Mouse (Mus musculus) hindbrain, embryonic 12.5 days (tissue): ENCODE results near the gene Usp43. TPM values are rescaled to one million over a fixed set of nuclear protein-coding genes. Genes with fewer than 3 reads are reported as not detected.
A peak's percentile ranks its signal among the peaks of the same experiment; 100 is the strongest.

ENCODE experiments used
- ATAC-seq: fragments of 200-750 bp; cut with Nextera tagmentation; 2 replicates; pipeline ENCODE4 v1.8.0; 2017; ENCODE audit warnings: moderate TSS enrichment; ENCODE audit not compliant: low FRiP score
- H3K27ac ChIP-seq: fragments of 300-500 bp; sonication (generic); 2 replicates; pipeline ENCODE4 v1.5.1; 2016; ENCODE audit warnings: mild to moderate bottlenecking
- H3K27me3 ChIP-seq: fragments of 300-500 bp; sonication (generic); 2 replicates; pipeline ENCODE4 v1.6.1; 2016; ENCODE audit warnings: mild to moderate bottlenecking
- H3K36me3 ChIP-seq: fragments of 300-500 bp; sonication (generic); 2 replicates; pipeline ENCODE4 v1.6.1; 2016; ENCODE audit warnings: mild to moderate bottlenecking
- H3K4me1 ChIP-seq: fragments of 300-500 bp; sonication (generic); 2 replicates; pipeline ENCODE4 v1.6.1; 2016
- H3K4me2 ChIP-seq: fragments of 300-500 bp; sonication (generic); replicated peaks from 2 replicates; pipeline ENCODE4 v1.6.1; 2016; ENCODE audit warnings: mild to moderate bottlenecking
- H3K4me3 ChIP-seq: fragments of 300-500 bp; sonication (generic); 2 replicates; pipeline ENCODE4 v1.5.1; 2016; ENCODE audit warnings: mild to moderate bottlenecking
- H3K9ac ChIP-seq: fragments of 300-500 bp; sonication (generic); 2 replicates; pipeline ENCODE4 v1.6.1; 2016; ENCODE audit warnings: mild to moderate bottlenecking, moderate library complexity
- H3K9me3 ChIP-seq: fragments of 300-500 bp; sonication (generic); replicated peaks from 2 replicates; pipeline ENCODE4 v1.6.1; 2016; ENCODE audit warnings: mild to moderate bottlenecking
- WGBS: fragments of 180-500 bp; shearing (Covaris S2); methylation state at CpG from one replicate; pipeline ENCODE4 v1.1.7; 2016; 5-methylcytosine and 5-hydroxymethylcytosine counted together
- polyA plus RNA-seq: library from polyadenylated mRNA; unstranded; fragments of >200 nt; fragmentation: Nextera tagmentation; extraction: Ambion mirVana; gene quantifications from 2 replicates; pipeline ENCODE4 v1.2.1, GENCODE M21; 2016

Gene Usp43
- 0.80 and 0.86 TPM in 2 replicates for polyA plus RNA-seq

DNA sequence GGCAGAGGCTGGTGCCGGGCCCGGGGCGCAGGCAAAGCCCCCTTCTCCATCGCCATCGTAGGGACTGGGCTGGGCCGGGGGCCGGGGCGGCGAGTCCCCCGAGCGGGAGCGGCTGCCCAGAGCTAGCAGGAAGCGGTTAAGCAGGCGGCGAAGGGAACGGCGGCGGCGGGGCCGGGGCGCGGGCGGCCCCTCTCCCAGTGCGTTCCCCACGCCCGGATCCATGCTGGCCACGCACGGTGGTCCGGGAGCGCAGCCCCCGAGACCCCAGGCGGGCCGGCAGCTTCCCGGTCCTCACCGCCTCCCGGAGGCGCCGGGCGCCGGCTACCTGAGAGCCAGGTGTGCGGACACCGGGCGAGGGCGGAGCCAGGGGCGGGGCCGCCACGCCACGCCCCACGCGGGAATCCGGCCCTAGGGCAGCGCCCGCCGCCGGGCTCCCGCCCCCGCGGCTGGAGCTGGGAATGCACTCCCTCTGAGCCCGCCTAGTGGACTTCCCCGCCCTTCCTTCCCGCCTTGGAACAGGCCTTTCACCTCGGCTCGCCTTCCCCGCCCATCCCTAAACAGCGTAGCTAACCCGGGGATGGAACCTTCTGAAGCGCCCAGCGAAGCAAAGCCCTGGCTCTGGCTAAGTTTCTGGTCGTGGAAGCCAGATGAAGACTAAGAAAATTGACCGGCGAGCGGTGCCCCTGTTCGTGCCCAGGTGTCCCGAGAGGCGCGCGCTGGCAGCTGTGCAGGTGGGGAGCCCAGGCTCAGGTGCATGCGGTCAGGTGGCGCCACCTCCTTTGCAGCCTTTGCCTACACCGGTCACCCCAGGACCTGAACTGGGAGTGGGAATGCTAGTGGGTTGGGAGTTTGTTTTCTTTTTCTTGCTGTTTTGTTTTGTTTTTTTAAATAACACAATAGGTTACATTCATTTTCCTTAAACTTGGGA is at the start of gene Usp43:
TSS of gene Usp43 (minus strand) at position 327 of the 928 bp plus-strand sequence.
- Histone ChIP-seq H3K9ac (peak within 1 kb of the TSS; percentile 61), H3K4me2 (peak within 1 kb of the TSS; percentile 100), H3K4me1 (peaks cover 13% of the 10 kb centered on the region), H3K4me3 (peak within 1 kb of the TSS; percentile 83), H3K27me3 (peaks cover 27% of the 10 kb centered on the region), H3K36me3 (no peaks in the 10 kb centered on the region), H3K27ac (peak within 1 kb of the TSS; percentile 44; the same call in 1 of the 2 replicates), H3K9me3 (no peaks in the 10 kb centered on the region)
- ATAC-seq = peak; percentile 51; the same call in 1 of the 2 replicates
- under 1% methylated on average over 79 of the region's 80 CpGs for WGBS

DNA sequence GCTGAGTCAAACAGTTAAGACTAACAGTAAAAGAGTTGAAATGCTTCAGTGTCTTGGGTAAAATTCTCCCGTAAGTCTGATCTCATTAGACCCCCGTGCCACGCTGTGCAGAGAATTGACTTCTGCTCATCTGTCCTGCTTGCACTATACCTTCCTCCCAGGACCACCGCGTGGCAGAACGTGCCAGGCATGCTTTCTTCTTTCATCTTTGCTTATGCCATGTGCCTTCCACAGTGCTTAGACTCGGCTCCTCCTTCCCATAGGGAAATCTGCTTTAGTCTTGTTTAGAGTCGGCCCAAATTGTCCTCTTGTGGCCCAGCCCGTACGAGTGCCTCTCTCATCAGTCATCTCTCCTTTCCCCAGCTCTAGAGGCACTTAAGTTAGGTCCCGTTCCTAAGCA is 45.9 kb upstream of the Usp43 start:
- no peak for ATAC-seq
- Histone ChIP-seq H3K9me3 (no peaks in the 10 kb centered on the region), H3K9ac (no peak overlapping the region), H3K4me1 (peaks cover 19% of the 10 kb centered on the region), H3K36me3 (peaks cover 15% of the 10 kb centered on the region), H3K27me3 (no peaks in the 10 kb centered on the region), H3K4me2 (no peak overlapping the region), H3K27ac (no peak overlapping the region), H3K4me3 (no peak overlapping the region)
- 77% methylated on average over 11 of the region's 11 CpGs for WGBS

DNA sequence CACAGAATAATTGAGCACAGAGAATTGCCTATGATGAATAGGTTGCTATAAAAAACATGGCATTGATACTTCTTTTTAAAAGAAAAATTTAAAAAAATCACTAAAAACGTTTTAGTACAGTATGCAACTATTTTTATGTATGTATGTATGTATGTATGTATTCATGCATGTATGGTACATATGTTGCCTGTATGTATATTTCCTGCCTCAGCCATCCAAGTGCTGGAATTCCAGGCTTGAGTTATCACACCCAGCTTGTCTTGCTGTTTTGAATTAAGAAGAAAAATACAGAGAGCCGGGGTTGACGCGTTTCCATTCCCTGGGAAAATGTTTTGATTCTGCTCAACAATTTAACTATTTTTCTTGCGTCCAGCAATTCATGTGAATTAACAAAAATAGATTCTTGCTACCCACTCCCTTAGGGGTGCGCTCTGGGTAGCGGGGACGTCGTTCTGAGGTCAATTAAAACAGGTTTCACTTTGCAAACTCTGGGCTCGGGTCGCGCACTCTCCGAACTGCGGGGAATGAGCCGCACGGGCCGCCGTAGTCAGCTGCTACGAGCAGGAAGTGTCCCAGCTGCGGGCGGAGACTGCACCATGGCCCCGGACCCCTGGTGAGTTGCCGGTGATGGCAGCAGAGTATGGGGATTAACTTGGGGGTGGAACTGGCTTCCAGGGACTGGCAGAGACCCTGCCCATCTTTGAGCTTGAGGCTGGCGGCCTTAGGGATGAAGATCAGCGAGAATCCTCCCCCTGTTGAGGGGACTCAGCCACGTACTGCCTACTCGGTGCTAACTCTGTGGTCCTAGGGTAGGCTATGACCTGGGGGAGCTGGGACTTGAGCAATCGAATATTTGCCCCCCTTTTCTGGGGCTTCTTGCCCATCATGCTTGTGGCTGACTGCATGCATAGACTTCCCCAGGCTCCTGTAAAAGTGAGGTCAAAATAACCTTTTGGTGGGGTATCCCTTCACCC is 44.2 kb upstream of the Usp43 start, which contains the start of gene Stx8:
TSS of gene Stx8 (plus strand) at position 289 of the 974 bp plus-strand sequence.
- Histone ChIP-seq H3K4me3 (peak within 1 kb of the TSS; percentile 82), H3K36me3 (peaks cover 5% of the 10 kb centered on the region; the same call in 1 of the 2 replicates), H3K27me3 (no peaks in the 10 kb centered on the region), H3K9me3 (no peaks in the 10 kb centered on the region), H3K4me1 (peaks cover 19% of the 10 kb centered on the region), H3K9ac (peak within 1 kb of the TSS; percentile 91), H3K27ac (no peak within 1 kb of the TSS), H3K4me2 (peak within 1 kb of the TSS; percentile 93)
- WGBS = under 1% methylated on average over 28 of the region's 28 CpGs
- ATAC-seq = peak; percentile 80

DNA sequence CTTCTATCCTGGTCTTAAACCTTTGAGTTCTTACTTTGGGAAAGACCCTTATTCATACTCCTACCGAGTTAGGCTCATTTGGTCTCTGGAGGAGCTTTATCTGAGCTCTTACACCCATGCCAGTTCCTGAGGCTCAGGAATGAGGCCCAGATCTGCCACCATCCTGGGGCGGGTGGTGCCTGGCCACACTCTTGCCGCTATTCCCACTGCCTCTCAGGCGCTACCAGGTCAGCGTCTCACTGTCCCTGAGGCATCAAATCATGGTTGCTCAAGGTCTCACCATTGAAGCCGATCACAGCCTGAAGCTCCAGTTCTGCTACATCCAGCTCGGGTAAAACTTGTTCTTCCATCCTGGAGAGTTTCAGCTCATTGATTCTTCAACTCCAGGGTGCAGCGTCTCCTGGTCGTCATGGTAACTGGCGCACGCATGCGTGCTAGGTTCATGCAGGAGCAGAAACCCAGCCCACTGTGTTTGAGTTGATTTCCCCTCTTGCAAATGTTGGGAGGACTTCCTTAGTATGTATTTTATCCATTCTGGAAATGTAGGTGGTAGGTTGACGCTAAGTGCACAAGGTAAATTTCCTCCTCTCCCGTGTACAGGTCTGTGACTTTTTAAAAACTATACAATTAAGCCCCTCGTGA is 43.4 kb upstream of the Usp43 start, which contains the start of gene Cfap52:
TSS of gene Cfap52 (minus strand) at position 410 of the 642 bp plus-strand sequence.
- peak within 1 kb of the TSS; percentile 91 for H3K9ac ChIP-seq
- peaks cover 4% of the 10 kb centered on the region; the same call in 1 of the 2 replicates for H3K36me3 ChIP-seq
- ATAC-seq = peak; percentile 63
- H3K4me1 ChIP-seq = peaks cover 19% of the 10 kb centered on the region
- H3K27ac ChIP-seq = no peak within 1 kb of the TSS
- H3K4me3 ChIP-seq = peak within 1 kb of the TSS; percentile 82
- no peaks in the 10 kb centered on the region for H3K27me3 ChIP-seq
- no peaks in the 10 kb centered on the region for H3K9me3 ChIP-seq
- H3K4me2 ChIP-seq = peak within 1 kb of the TSS; percentile 93
- 9% methylated on average over 15 of the region's 15 CpGs for WGBS

DNA sequence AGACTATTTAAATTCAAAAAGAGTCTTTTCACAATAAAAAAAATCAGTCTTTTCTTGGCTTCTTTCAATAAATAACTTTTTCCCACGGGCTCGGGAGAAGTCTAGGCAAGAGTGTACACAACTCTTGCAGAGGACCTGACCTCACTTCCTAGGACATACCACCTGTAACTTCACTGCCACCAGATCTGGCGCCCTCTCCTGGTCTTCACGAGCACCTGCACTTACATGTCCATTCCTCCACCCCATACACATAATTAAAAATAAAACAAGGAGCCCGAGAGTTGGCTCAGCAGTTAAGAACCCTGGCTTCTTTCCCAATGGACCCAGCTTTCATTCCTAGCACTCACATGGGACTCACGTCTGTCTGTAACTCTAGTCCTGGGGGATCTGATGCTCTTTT is 42.2 kb upstream of the Usp43 start:
- no peaks in the 10 kb centered on the region for H3K27me3 ChIP-seq
- no peaks in the 10 kb centered on the region for H3K9me3 ChIP-seq
- H3K27ac ChIP-seq = no peak overlapping the region
- no peak for ATAC-seq
- H3K4me2 ChIP-seq = no peak overlapping the region
- H3K4me3 ChIP-seq = no peak overlapping the region
- 82% methylated on average over 6 of the region's 6 CpGs for WGBS
- no peaks in the 10 kb centered on the region for H3K36me3 ChIP-seq
- H3K9ac ChIP-seq = no peak overlapping the region
- H3K4me1 ChIP-seq = peaks cover 19% of the 10 kb centered on the region

DNA sequence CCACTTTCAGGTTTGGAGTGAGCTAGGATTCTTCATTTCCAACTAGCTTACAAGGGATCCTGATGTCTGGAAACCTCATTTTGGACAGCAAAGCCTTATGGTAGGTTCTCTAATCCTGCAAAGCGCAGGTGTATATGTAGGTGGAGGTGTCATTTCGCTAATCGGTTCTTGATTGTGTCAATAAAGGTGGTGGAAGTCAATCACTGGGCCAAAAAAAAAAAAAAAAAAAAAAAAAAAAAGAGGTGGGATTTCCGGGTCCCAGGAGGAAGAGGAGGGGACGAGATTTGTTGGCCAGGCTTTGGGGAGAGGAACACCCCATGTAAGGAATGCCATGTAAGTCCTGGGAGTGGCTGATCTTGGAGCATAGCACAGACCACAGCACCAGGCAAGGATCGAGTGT is 32.5 kb upstream of the Usp43 start:
- ATAC-seq = no peak
- H3K4me2 ChIP-seq = no peak overlapping the region
- no peaks in the 10 kb centered on the region for H3K4me1 ChIP-seq
- H3K9me3 ChIP-seq = no peaks in the 10 kb centered on the region
- no peak overlapping the region for H3K27ac ChIP-seq
- WGBS = 89% methylated on average over 6 of the region's 6 CpGs
- H3K36me3 ChIP-seq = no peaks in the 10 kb centered on the region
- no peaks in the 10 kb centered on the region for H3K27me3 ChIP-seq
- no peak overlapping the region for H3K4me3 ChIP-seq
- no peak overlapping the region for H3K9ac ChIP-seq

DNA sequence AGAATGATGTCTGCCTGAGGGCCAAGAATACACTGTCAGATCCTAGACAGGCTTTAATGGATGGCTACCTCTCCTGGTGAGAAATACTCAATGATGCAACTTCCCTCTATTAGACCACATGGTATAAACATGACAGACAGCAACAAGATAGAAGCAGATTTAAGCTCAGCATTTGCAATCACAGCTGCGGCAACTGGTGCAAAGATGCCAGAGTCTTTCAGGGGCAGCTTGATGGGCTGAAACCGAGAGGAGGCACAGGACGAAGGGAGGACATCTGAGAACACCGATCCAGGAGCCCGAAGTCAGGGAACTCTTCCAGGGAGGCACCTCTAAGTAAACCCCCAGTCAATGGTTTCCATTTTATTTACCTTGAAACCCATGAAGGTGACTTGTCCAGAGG is 31.7 kb upstream of the Usp43 start:
- ATAC-seq = no peak
- Histone ChIP-seq H3K4me1 (no peaks in the 10 kb centered on the region), H3K9me3 (no peaks in the 10 kb centered on the region), H3K9ac (no peak overlapping the region), H3K4me3 (no peak overlapping the region), H3K4me2 (no peak overlapping the region), H3K36me3 (no peaks in the 10 kb centered on the region), H3K27me3 (no peaks in the 10 kb centered on the region), H3K27ac (no peak overlapping the region)
- 86% methylated on average over 5 of the region's 5 CpGs for WGBS

GRCm38 (mm10) chr11:67949475-67949874 is 27.5 kb upstream of the Usp43 start:
- H3K4me1 ChIP-seq = no peaks in the 10 kb centered on the region
- no peaks in the 10 kb centered on the region for H3K9me3 ChIP-seq
- no peak overlapping the region for H3K4me2 ChIP-seq
- no peak overlapping the region for H3K27ac ChIP-seq
- no peaks in the 10 kb centered on the region for H3K27me3 ChIP-seq
- no peak overlapping the region for H3K9ac ChIP-seq
- no peaks in the 10 kb centered on the region for H3K36me3 ChIP-seq
- no peak overlapping the region for H3K4me3 ChIP-seq
- 90% methylated on average over 9 of the region's 9 CpGs for WGBS
- no peak for ATAC-seq

GRCm38 (mm10) chr11:67948229-67948628 is 26.3 kb upstream of the Usp43 start:
- Histone ChIP-seq H3K27me3 (no peaks in the 10 kb centered on the region), H3K9ac (no peak overlapping the region), H3K4me3 (no peak overlapping the region), H3K4me1 (no peaks in the 10 kb centered on the region), H3K9me3 (no peaks in the 10 kb centered on the region), H3K27ac (no peak overlapping the region), H3K36me3 (no peaks in the 10 kb centered on the region), H3K4me2 (no peak overlapping the region)
- WGBS = 71% methylated on average over 3 of the region's 3 CpGs
- no peak for ATAC-seq

GRCm38 (mm10) chr11:67932156-67932555 is 10.2 kb upstream of the Usp43 start:
- WGBS = 87% methylated on average over 3 of the region's 3 CpGs
- no peak for ATAC-seq

GRCm38 (mm10) chr11:67926348-67927055 is 4.5 kb upstream of the Usp43 start:
- Histone ChIP-seq H3K27me3 (peaks cover 6% of the 10 kb centered on the region), H3K27ac (no peak overlapping the region), H3K36me3 (no peaks in the 10 kb centered on the region), H3K9ac (no peak overlapping the region), H3K4me3 (no peak overlapping the region), H3K4me1 (peaks cover 10% of the 10 kb centered on the region), H3K4me2 (no peak overlapping the region), H3K9me3 (no peaks in the 10 kb centered on the region)
- no peak for ATAC-seq
- WGBS = 18% methylated on average over 12 of the region's 15 CpGs

More at GRCm38 (mm10) chr11:67932156-67932555, 10.2 kb upstream of the Usp43 start:
- Histone ChIP-seq H3K4me3 (no peak overlapping the region), H3K4me1 (no peaks in the 10 kb centered on the region), H3K27me3 (no peaks in the 10 kb centered on the region), H3K4me2 (no peak overlapping the region), H3K9ac (no peak overlapping the region), H3K36me3 (no peaks in the 10 kb centered on the region), H3K27ac (no peak overlapping the region), H3K9me3 (no peaks in the 10 kb centered on the region)
